Mouse (Mus musculus) monocyte, adult 2 months (primary cell): Measurements from ENCODE around the gene Zfp612.
"Not testable (repeated sequence)": the region's sequence is repeated elsewhere in the genome, so short reads cannot be mapped to it uniquely, and the experiment has no call there.

Source experiments
- DNase-seq, 2 experiments: peaks; one replicate each; pipeline ENCODE4 v3.0.0; 2022; ENCODE audit warnings: low spot score in 2 of 2, low read depth in 1 of 2

Gene Zfp612

GRCm38 (mm10) chr8:110079282-110080221, at the start of gene Zfp612:
Zfp612 (plus strand) TSS chr8:110079746.
- no peak for DNase-seq

- DNase-seq, result not testable (repeated sequence)
Observed at GRCm38 (mm10) chr8:110033771-110034170, 45.8 kb upstream of the Zfp612 start.

- no peak for DNase-seq
Observed at GRCm38 (mm10) chr8:110034331-110034730, 45.2 kb upstream of the Zfp612 start.

DNA sequence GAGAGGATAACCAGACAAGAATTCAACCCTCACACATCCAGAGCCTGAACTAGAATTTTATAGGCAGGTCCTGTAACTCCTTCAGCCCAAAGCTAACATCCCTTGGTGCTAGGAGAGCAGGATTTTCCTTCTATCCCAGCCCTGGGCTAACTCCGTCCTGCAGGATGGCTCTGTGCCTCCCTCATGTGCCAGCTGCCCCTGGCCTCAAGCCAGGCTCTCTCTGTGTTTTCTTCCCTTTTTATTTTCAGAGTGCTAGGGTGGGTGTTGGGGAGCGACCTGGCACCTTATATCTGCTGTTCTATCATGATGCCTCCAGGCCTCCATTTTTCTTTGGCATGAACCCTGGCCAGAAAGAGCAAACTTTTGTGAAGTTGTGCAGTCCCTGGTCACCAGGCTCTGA, 43.4 kb upstream of the Zfp612 start:
- no peak for DNase-seq

- no peak for DNase-seq
Observed at GRCm38 (mm10) chr8:110039216-110039615, 40.3 kb upstream of the Zfp612 start.

GRCm38 (mm10) chr8:110039659-110040058, 39.9 kb upstream of the Zfp612 start, which contains the start of gene Chst4:
Chst4 (minus strand) TSS chr8:110039740.
- no peak for DNase-seq

DNA sequence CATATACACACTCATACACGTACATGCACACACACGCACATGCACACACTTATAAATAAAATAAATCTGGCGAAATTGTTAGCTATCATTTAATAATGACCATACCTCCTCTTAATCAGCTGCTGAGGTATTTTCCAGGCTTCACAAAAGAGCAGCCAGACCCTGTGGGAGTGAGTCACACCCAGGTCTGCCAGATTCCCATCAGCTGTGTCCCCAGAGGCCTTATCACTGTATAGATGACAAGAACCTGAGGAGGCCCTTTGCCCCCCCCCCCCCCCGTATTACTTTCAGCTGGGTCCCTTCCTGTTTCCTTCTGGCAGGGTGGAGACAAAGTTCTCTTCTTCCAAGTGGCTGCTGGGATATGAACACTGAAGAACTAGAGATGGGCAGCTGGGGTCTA, 39.0 kb upstream of the Zfp612 start:
- DNase-seq, result no peak

DNA sequence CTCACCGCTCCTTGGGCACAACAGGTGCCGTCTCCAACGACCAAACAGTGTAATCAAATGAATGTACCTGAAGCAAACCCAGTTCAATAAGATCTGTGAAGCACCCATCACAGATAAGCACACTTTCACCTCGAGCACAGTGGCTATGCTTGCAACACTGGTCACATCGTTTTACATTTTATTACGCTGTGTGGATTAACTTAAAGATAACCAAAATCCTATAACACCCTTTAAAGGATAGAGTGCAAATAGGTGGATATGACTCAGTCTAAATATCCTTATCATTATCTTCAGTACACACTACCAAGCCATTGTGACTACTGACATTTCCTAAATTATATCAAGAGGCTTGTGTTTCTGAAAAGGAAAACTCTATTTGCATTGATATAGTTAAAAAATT, 28.3 kb upstream of the Zfp612 start:
- DNase-seq, result no peak

DNA sequence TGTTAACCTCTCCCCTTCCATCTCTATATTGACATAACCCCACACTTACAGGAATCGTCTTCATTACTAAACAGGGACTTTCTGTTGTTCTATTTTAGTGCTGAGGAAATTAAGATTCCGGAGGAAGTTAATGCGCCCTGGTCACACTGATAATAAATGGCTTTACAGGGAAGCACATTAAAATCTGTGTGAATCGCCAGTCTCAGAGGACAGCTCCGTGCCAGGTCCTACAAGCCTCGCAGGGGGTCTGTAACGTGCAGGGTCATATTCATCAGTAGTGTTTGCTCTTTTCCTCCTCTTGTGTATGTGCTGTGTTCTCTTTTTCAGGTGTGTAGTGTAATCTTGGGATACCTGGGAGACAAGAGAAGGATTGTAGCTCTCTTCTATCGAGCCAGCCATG, 21.3 kb upstream of the Zfp612 start:
- DNase-seq, result no peak

- no peak for DNase-seq
Observed at GRCm38 (mm10) chr8:110064161-110064560, 15.4 kb upstream of the Zfp612 start.

- no peak for DNase-seq
Observed at GRCm38 (mm10) chr8:110064606-110065365, 14.8 kb upstream of the Zfp612 start.

GRCm38 (mm10) chr8:110065676-110066075, 13.9 kb upstream of the Zfp612 start:
- DNase-seq, result no peak

GRCm38 (mm10) chr8:110069706-110070105, 9.8 kb upstream of the Zfp612 start:
- DNase-seq, result no peak

DNA sequence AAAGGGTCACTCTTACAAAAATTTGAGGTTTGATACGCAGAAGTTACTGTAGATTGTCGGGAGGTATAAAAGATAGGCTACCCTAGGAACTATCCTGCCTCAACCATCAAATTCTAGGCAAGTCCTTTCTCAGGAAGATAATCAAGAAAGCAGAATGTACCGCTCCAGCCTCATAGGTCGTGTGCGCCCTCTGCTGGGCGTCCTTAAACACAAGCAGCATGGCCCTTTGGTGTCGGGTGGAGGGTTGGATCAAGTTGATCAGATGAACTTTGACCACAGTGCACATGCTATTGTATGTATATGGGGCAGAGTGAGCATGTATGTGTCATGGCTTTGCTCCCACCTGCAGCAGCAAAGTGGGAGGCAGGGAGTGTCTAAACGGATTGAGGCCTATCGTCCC, 7.9 kb upstream of the Zfp612 start:
- no peak for DNase-seq

DNA sequence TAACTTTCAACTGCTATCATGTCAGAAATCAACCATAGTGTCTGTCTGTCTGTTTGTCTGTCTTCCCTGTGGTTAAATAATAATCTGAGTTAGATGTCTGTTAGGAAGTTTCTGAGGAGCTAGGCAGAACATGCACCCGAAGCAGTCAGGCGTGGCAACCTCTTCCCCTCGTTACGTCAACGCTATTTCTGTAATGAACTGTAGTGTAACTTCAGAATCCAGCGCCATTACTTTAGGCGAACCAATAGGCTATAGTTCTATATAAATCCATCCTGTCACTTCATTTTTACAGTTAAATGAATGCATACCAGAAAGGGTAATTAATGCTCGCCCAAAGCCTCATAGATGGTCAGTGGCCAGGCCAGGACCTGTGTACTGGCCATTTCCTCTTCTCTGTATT, 5.0 kb upstream of the Zfp612 start:
- no peak for DNase-seq

GRCm38 (mm10) chr8:110082416-110083105, 3.0 kb downstream of the Zfp612 start:
- DNase-seq, result no peak

DNA sequence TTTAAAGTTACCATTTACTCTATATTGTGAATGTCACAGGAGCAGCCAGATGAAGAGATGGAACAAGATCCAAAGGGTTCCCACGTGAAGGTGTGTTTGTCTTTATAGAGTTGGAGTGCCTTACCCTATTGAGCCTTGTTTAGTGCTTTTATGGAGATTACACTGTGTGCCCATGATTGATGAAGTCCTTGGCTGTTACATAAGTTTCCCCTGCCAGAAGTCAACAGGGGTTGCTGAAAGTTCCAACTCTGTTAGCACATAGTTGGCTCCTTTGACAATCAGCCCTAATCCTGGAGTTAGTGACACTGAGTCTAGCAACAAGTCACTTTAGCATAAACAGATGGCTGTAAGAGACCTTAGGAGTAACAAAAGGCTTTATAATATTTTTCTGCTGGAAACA, 12.3 kb downstream of the Zfp612 start:
- no peak for DNase-seq

GRCm38 (mm10) chr8:110100907-110101306, 21.4 kb downstream of the Zfp612 start, which contains the start of gene Gm21964:
Gm21964 (plus strand) TSS chr8:110101207.
- DNase-seq, result no peak

DNA sequence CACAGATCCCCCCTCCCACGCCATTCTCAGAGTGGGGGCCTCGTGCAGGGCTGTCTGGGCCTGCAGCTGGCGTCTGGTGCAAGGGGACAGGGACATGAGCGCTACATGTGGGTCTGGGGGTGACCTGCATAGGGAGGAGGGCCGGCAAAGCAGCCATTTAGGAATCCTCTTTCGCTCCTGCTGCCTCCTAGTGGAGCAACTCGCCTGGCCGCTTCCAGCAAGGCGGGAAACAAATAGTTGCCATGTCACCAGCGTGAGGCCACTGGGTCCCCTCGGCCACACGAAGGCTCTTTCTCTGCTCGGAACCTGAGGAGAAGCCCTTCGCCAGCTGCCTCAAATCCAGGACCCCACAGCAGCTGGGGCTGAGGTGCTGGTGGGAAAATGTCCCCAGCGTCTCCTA, 22.1 kb downstream of the Zfp612 start:
- no peak for DNase-seq

DNA sequence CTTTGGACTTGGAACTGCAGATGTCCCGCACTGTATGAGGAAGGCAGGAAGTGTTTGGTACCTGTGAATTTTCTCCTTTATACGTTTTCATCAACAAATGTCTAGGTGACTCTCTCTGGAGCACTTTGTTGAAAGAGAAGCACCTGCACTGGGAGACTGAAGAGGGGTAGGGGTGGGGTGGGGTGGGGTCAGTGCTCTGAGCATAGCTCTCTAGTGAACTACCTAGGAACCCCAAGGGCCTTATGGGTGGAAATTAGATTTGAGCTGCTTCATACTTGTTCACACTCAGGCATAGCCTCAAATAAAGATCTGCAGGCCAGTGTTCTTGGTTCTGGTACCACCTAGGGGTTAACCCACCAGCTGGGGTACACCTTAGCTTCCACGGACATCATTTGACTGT, 23.1 kb downstream of the Zfp612 start, which contains the start of gene Gm17720:
Gene Gm17720, minus strand, starts transcription at position 101 of the 400 bp plus-strand sequence.
- no peak for DNase-seq

- DNase-seq, result no peak
Observed at GRCm38 (mm10) chr8:110119715-110120114, 40.2 kb downstream of the Zfp612 start.
